Mouse (Mus musculus) C2C12 (cell line): Measurements from ENCODE around the gene Afg1l.
A peak's percentile ranks its signal among the peaks of the same experiment; 100 is the strongest.

Source experiments
- CTCF ChIP-seq: IDR thresholded peaks from one replicate; pipeline ENCODE4 v1.5.1; 2011; ENCODE audit not compliant: control insufficient read depth, insufficient read depth, insufficient read length
- MAX ChIP-seq: IDR thresholded peaks from one replicate; pipeline ENCODE4 v1.6.1; 2011; ENCODE audit warnings: mild to moderate bottlenecking, control low read depth
- MYOD1 ChIP-seq: IDR thresholded peaks from one replicate; pipeline ENCODE4 v1.6.1; 2011; ENCODE audit warnings: low read depth; ENCODE audit not compliant: control insufficient read depth, insufficient read length
- USF1 ChIP-seq: IDR thresholded peaks from one replicate; pipeline ENCODE4 v1.6.1; 2011; ENCODE audit warnings: low read depth, mild to moderate bottlenecking, control low read depth, moderate library complexity

- TF ChIP-seq CTCF = no peak
- no peak for TF ChIP-seq USF1
- TF ChIP-seq MAX = peak; percentile 76
- TF ChIP-seq MYOD1 = no peak
Measured at GRCm38 (mm10) chr10:42478341-42478720, at the start of gene Afg1l.
